Mouse (Mus musculus) urinary bladder, postnatal 14 days (tissue): ENCODE data around the gene Gm49601.

Experiments used
- DNase-seq: peaks from one replicate; pipeline ENCODE4 v3.0.0; 2021; ENCODE audit warnings: low spot score

Gene Gm49601

DNA sequence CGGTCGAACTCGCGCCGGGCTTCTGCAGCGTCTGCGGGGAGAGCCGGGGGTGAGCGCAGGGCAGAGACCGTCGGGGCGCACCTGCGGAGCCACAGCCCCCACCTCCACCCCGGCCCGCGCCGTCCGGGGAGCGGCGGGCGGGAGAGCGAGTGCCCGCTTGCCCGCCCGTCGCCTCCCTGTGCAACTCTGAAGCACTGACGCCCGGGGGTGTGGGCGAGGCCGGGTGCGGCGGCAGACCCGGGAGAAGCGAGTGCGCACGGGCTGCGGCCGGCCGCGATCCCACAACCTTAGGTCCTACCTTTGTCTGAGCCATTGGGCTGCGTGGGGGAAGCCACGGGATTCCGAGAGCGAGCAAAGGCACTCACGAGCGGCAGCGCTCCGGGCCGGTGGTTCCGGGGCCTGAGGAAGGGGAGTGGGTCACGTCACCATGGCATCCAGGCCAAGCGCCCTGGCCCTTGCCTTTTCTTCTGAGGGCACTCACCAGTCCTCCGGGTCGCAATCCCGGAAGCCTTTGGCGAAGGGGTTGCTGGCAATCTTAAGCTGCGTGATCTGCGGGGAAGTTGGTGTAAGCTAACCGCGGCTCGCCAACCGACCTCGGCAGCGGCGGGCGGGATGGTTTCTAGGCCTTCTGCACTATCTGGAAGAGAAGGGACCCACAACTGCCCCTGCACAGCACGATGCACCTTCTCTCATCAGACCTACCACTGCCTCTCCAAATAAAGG lies 43.6 kb downstream of the Gm49601 start:
- DNase-seq = no peak

DNA sequence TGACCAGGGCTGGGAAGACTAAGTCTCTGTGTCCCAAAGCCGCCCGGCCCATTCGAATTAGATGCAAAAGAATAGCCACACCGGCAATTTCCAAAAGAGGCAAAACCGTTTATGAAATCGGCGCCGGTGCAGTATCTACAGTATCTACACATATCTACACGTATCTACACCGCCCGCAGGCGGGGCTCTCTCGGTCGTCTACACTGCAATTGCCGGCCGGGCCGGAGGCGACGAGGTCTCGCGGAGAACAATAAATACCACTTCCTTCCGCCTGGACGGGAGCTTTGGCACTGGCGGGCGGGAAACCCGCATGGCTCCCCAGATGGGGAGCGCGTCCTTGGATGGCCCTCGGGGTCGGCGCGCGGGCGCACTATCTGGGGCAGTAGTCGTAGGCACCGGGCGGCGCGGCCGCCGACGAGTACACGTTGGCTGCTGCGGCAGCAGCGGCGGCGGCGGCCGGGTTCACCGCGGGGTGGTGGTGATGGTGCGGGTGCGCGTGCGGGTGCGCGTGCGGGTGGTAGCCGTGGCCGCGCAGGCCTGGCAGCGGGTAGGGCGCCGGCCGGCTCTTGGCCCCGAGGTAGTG lies 44.5 kb downstream of the Gm49601 start:
- DNase-seq = no peak

DNA sequence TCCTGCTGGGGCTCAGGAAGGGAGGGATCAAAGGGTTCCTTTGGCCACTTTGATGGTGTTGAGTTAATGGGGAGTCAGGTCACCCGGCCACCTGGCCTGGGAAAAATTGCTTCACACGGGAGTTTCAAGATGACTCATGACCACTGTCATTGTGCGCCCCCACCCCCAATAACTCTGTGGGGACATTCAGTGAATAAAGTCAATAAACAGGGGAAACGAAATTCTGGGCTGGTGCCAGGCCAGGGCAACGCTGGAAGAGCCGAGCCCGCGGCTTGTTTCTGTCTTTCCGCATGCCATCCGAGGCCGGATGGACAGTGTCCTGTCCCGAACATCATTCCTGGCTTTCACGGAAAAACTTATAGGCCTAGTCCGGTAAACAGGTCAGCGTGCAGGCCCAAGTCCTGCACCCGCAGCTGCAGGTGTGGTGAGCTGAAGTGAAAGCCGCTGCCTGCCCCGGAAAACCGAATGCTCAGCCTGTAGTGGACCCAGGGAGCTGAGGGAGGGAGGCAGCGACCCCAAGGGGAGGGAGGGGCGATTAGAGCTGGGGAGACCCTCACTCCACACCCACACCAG lies 45.1 kb downstream of the Gm49601 start:
- DNase-seq = no peak

DNA sequence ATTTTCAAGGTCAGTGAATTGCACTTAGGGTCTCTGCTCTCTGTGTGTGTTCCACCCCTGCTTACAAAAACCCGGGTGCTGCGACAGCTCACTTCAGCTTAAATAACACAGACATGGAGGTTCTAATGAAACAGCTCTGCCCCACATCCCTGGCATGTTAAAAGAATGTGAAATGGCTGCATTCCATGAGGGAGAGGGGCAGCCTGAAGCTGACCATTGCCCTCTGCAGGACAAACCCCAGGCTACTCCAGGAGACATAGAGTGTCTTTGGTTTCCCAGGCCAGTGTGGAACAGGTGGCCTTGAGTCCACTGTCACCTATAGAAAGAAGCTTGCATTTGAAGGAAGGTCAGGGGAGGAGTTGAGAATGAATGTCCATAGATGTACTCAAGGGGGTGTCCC lies 45.8 kb downstream of the Gm49601 start:
- DNase-seq = no peak

DNA sequence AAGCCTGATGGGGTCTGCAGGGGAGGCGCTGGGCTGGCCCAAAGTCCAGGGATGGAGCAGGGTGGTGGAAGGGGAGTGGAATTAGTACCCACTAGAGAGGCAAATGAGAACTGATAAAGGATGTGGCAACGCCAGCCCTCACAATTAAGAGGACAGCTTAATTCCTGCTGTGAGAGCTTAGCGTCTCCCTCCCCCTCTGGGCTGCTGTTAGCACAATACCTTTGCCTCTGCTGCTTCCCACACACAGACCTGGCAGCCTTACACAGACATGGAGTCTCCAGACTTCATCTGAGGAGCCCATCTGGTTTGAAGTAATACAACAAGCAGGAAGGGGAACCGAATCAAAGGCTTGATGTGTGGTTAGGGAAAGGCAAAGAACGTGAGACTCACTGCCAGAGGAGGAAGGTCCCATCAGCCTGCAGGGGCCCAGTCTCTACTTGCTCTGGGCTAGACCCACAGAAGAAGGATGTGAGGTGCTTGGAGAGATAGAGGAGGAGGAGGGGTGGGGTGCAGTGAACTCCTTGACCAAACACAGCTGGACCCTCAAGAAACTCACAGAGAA lies 48.5 kb downstream of the Gm49601 start:
- no peak for DNase-seq

DNA sequence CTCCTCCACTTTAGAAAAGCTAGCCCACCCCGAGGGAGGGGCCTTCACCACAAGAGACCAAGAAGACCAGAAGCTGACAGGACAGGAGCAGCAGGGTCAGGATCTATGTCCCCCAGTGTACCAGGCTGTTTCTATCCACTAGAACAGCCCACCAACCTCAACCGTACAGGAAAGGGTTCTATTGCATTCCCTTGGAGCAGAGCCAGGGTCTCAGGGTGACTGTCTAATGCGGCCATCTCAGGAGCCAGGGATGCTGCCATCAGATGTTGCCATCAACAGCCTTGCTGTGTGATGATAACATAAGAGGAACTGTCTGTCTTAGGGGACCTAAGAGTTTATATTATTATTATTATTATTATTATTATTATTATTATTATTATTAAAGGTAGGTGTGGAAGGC lies 49.2 kb downstream of the Gm49601 start:
- no peak for DNase-seq

DNA sequence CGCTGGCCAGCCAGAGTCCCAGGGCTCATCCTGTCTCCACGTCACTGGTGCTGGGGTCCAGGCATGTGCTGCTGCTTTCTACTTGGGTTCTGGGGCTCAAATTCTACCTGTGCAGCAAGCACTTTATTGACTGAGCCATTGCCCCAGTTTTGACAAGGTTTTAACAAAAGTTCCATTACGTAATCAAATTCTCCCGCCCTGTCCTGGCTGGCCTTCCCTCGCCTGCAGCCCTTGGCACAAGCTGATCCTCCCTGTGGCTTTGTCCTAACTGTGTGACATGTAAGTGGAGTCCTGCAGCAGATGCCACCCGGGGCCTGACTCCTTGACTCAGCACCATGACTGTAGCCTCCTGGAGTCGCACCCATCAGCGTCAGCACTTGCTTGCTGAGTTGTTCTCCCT lies 52.0 kb downstream of the Gm49601 start:
- DNase-seq = no peak
